Mouse (Mus musculus) CH12.LX (cell line): ENCODE data around the gene Ryr3. TPM values are rescaled to one million over a fixed set of nuclear protein-coding genes. Genes with fewer than 3 reads are reported as not detected.

Source experiments
- DNase-seq: peaks from one replicate; pipeline ENCODE4 v3.0.0-alpha.2; 2013; ENCODE audit errors: extremely low read depth
- H3K27ac ChIP-seq: 2 replicates; pipeline ENCODE4 v1.5.1; 2012; ENCODE audit warnings: low read depth, mild to moderate bottlenecking, control low read depth, moderate library complexity; ENCODE audit not compliant: insufficient read depth
- H3K27me3 ChIP-seq: replicated peaks from 2 replicates; pipeline ENCODE3; 2012; ENCODE audit warnings: inconsistent platforms
- H3K36me3 ChIP-seq, 2 experiments: replicated peaks in 1 of 2; 2 replicates each; pipeline versions ENCODE3 to v1.6.1; 2012; ENCODE audit warnings: inconsistent platforms in 1 of 2, low read length in 1 of 2, mild to moderate bottlenecking in 1 of 2, mixed read lengths in 1 of 2, moderate library complexity in 1 of 2; ENCODE audit not compliant: control insufficient read depth in 1 of 2, insufficient read depth in 1 of 2
- H3K4me1 ChIP-seq, 2 experiments: 2 replicates each; pipeline ENCODE4 v1.6.1; 2012; ENCODE audit warnings: inconsistent platforms in 1 of 2, moderate library complexity in 1 of 2; ENCODE audit not compliant: insufficient read depth in 2 of 2, control insufficient read depth in 1 of 2
- H3K4me2 ChIP-seq: 2 replicates; pipeline ENCODE4 v1.6.1; 2012; ENCODE audit warnings: low read depth, mild to moderate bottlenecking, control low read depth; ENCODE audit not compliant: poor library complexity, insufficient read depth, severe bottlenecking
- H3K4me3 ChIP-seq, 3 experiments: fragments of 150-350 bp in 1 of 3; sonication (generic) in 1 of 3; replicated peaks in 1 of 3; 2 replicates each; pipeline versions ENCODE3 to v1.5.1; 2011 to 2012; ENCODE audit warnings: low read depth in 2 of 3, low read length in 2 of 3, mild to moderate bottlenecking in 2 of 3, moderate library complexity in 2 of 3, control low read depth in 1 of 3, improper control_type of control experiment in 1 of 3, inconsistent platforms in 1 of 3, mixed read lengths in 1 of 3; ENCODE audit not compliant: poor library complexity in 1 of 3
- H3K79me2 ChIP-seq: replicated peaks from 2 replicates; pipeline ENCODE4 v1.6.1; 2012; ENCODE audit warnings: mild to moderate bottlenecking, moderate library complexity; ENCODE audit not compliant: control insufficient read depth, poor library complexity, insufficient read depth, severe bottlenecking; ENCODE audit errors: extremely low read depth
- H3K9ac ChIP-seq: 2 replicates; pipeline ENCODE4 v1.6.1; 2012; ENCODE audit warnings: low read depth, mild to moderate bottlenecking, control low read depth, moderate library complexity; ENCODE audit not compliant: insufficient read depth
- H3K9me3 ChIP-seq: replicated peaks from 2 replicates; pipeline ENCODE3; 2012; ENCODE audit warnings: low read length, inconsistent platforms, mixed read lengths
- BHLHE40 ChIP-seq: IDR thresholded peaks from 2 replicates; pipeline ENCODE4 v1.6.1; 2011; ENCODE audit warnings: mild to moderate bottlenecking, low read depth, low read length, improper control_type of control experiment
- CHD2 ChIP-seq: IDR thresholded peaks from 2 replicates; pipeline ENCODE4 v1.6.1; 2011; ENCODE audit warnings: low read length, improper control_type of control experiment
- CTCF ChIP-seq, 2 experiments: IDR thresholded peaks in 1 of 2; conservative IDR thresholded peaks in 1 of 2; 2 replicates each; pipeline ENCODE4 v1.5.1; 2011 to 2012; ENCODE audit warnings: low read depth in 2 of 2, low read length in 2 of 2, improper control_type of control experiment in 1 of 2, inconsistent platforms in 1 of 2, mild to moderate bottlenecking in 1 of 2, moderate library complexity in 1 of 2
- E2F4 ChIP-seq: IDR thresholded peaks from 2 replicates; pipeline ENCODE4 v1.6.1; 2011; ENCODE audit warnings: low read depth, low read length, improper control_type of control experiment; ENCODE audit not compliant: insufficient replicate concordance
- EP300 ChIP-seq: IDR thresholded peaks from 2 replicates; pipeline ENCODE4 v1.6.1; 2011; ENCODE audit warnings: low read length, improper control_type of control experiment
- ETS1 ChIP-seq: conservative IDR thresholded peaks from 2 replicates; pipeline ENCODE4 v1.6.1; 2012; ENCODE audit warnings: low read depth, mild to moderate bottlenecking, inconsistent platforms, low read length, improper control_type of control experiment, moderate library complexity
- GABPA ChIP-seq: IDR thresholded peaks from 2 replicates; pipeline ENCODE4 v1.6.1; 2012; ENCODE audit warnings: low read depth, low read length, improper control_type of control experiment, inconsistent platforms; ENCODE audit not compliant: insufficient replicate concordance
- HCFC1 ChIP-seq: IDR thresholded peaks from 2 replicates; pipeline ENCODE4 v1.6.1; 2012; ENCODE audit warnings: low read depth, mild to moderate bottlenecking, inconsistent platforms, low read length, improper control_type of control experiment
- IRF4 ChIP-seq: IDR thresholded peaks from 2 replicates; pipeline ENCODE4 v1.6.1; 2014; ENCODE audit warnings: low read depth, mild to moderate bottlenecking, inconsistent platforms, low read length, improper control_type of control experiment
- JUN ChIP-seq: IDR thresholded peaks from 2 replicates; pipeline ENCODE4 v1.6.1; 2011; ENCODE audit warnings: low read depth, mild to moderate bottlenecking, low read length, improper control_type of control experiment, moderate library complexity; ENCODE audit not compliant: insufficient read depth
- JUND ChIP-seq: conservative IDR thresholded peaks from 2 replicates; pipeline ENCODE4 v1.6.1; 2011; ENCODE audit warnings: low read depth, low read length, improper control_type of control experiment
- MAFK ChIP-seq: IDR thresholded peaks from 2 replicates; pipeline ENCODE4 v1.6.1; 2011; ENCODE audit warnings: low read length, improper control_type of control experiment; ENCODE audit not compliant: insufficient replicate concordance
- MAX ChIP-seq: IDR thresholded peaks from 2 replicates; pipeline ENCODE4 v1.6.1; 2011; ENCODE audit warnings: low read length, improper control_type of control experiment
- MAZ ChIP-seq: IDR thresholded peaks from 2 replicates; pipeline ENCODE4 v1.6.1; 2012; ENCODE audit warnings: low read depth, mild to moderate bottlenecking, inconsistent platforms, low read length, improper control_type of control experiment, moderate library complexity
- MEF2A ChIP-seq: IDR thresholded peaks from 2 replicates; pipeline ENCODE4 v1.6.1; 2014; ENCODE audit warnings: low read depth, mild to moderate bottlenecking, inconsistent platforms, low read length, improper control_type of control experiment, borderline replicate concordance
- MXI1 ChIP-seq: IDR thresholded peaks from 2 replicates; pipeline ENCODE4 v1.6.1; 2011; ENCODE audit warnings: mild to moderate bottlenecking, low read depth, low read length, improper control_type of control experiment
- MYC ChIP-seq: IDR thresholded peaks from 2 replicates; pipeline ENCODE4 v1.6.1; 2011; ENCODE audit warnings: low read depth, mild to moderate bottlenecking, improper control_type of control experiment, low read length
- NELFE ChIP-seq: IDR thresholded peaks from 2 replicates; pipeline ENCODE4 v1.6.1; 2011; ENCODE audit warnings: low read depth, low read length, improper control_type of control experiment
- POLR2A ChIP-seq: IDR thresholded peaks from 2 replicates; pipeline ENCODE4 v1.6.1; 2011; ENCODE audit warnings: low read depth, mild to moderate bottlenecking, improper control_type of control experiment, low read length
- SIN3A ChIP-seq: IDR thresholded peaks from 2 replicates; pipeline ENCODE4 v1.6.1; 2012; ENCODE audit warnings: low read length, improper control_type of control experiment, inconsistent platforms
- SMC3 ChIP-seq: IDR thresholded peaks from 2 replicates; pipeline ENCODE4 v1.6.1; 2011; ENCODE audit warnings: low read depth, low read length, improper control_type of control experiment
- TBP ChIP-seq: conservative IDR thresholded peaks from 2 replicates; pipeline ENCODE4 v1.6.1; 2011; ENCODE audit warnings: low read depth, low read length, improper control_type of control experiment
- TCF12 ChIP-seq: IDR thresholded peaks from 2 replicates; pipeline ENCODE4 v1.6.1; 2014; ENCODE audit warnings: low read depth, mild to moderate bottlenecking, inconsistent platforms, low read length, improper control_type of control experiment
- UBTF ChIP-seq: IDR thresholded peaks from 2 replicates; pipeline ENCODE4 v1.6.1; 2012; ENCODE audit warnings: low read depth, mild to moderate bottlenecking, inconsistent platforms, low read length, improper control_type of control experiment, moderate library complexity
- USF2 ChIP-seq: conservative IDR thresholded peaks from 2 replicates; pipeline ENCODE4 v1.6.1; 2011; ENCODE audit warnings: low read depth, low read length, improper control_type of control experiment
- ZC3H11A ChIP-seq: IDR thresholded peaks from 2 replicates; pipeline ENCODE4 v1.6.1; 2012; ENCODE audit warnings: low read depth, mild to moderate bottlenecking, inconsistent platforms, low read length, improper control_type of control experiment
- ZKSCAN1 ChIP-seq: IDR thresholded peaks from 2 replicates; pipeline ENCODE4 v1.6.1; 2012; ENCODE audit warnings: low read depth, inconsistent platforms, low read length, improper control_type of control experiment, borderline replicate concordance
- ZMIZ1 ChIP-seq: IDR thresholded peaks from 2 replicates; pipeline ENCODE4 v1.6.1; 2012; ENCODE audit warnings: low read depth, mild to moderate bottlenecking, inconsistent platforms, low read length, improper control_type of control experiment
- ZNF384 ChIP-seq: IDR thresholded peaks from 2 replicates; pipeline ENCODE4 v1.6.1; 2012; ENCODE audit warnings: low read depth, low read length, improper control_type of control experiment, inconsistent platforms
- dilution Hi-C: fragments of 300-500 bp; cut with MboI; formaldehyde crosslinking; loops from 2 replicates; pipeline ENCODE4 v1.14.3; 2020; ENCODE audit warnings: low sequenced_read_pairs; ENCODE audit not compliant: extremely low pct_unique_long_range_greater_than_20kb, extremely low pct_ligation_motif_present
- in situ Hi-C: fragments of 300-500 bp; cut with MboI; formaldehyde crosslinking; loops from 3 replicates; pipeline ENCODE4 v1.14.3; 2019; ENCODE audit warnings: low sequenced_read_pairs, low pct_ligation_motif_present, low pct_unique_long_range_greater_than_20kb, mixed read lengths
- polyA plus RNA-seq: library from polyadenylated mRNA; unstranded; fragments of >175 nt; gene quantifications from 2 replicates; pipeline ENCODE4 v1.2.1, GENCODE M21; 2012; ENCODE audit warnings: low read depth; ENCODE audit not compliant: insufficient read length
- total RNA-seq, 2 experiments: library from RNA; depleted of rRNA; stranded (reverse); fragments of 300-350 nt in 1 of 2; fragments of >200 nt in 1 of 2; gene quantifications; 2 replicates each; pipeline ENCODE4 v1.2.3; 2012 to 2014

Ryr3 gene
- total and polyA plus RNA-seq, 3 experiments = 0.08 to 0.40 (median 0.16) TPM

DNA sequence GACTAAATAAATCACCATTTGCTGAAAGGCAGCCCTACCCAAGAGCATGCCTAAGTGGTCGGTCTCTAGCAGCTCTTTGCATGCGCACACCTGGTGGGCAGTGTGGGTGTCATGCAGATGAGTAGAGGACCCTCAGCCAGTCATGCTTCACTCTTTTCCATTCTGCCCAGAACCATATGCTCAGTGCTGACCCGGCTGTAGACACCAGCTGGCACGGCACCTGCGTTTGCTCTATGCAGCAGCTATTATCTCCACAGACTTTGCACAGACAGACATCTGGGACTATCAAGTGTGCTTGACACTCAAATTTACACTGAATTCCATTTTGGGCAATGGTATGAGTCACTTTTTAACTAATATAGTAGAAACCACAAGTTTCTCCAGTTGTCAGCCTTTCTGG, 186.2 kb downstream of the Ryr3 start (continued):
- no peak for TF ChIP-seq CHD2
- TF ChIP-seq CTCF (conservative IDR thresholded peaks at IDR 0.05 in 1 of 2, IDR thresholded peaks at IDR 0.05 in 1 of 2; ENCODE audit: low read depth in 2 of 2, low read length in 2 of 2) = no peak
- TF ChIP-seq POLR2A = no peak
- no peak for TF ChIP-seq GABPA
- no peak for TF ChIP-seq SIN3A
- no peak for TF ChIP-seq IRF4
- no peak for TF ChIP-seq MAFK
- TF ChIP-seq MAX = no peak
- peak; percentile 30; the same call in 1 of the 2 replicates for TF ChIP-seq EP300
- TF ChIP-seq MEF2A = peak; percentile 54; the same call in 1 of the 2 replicates
- no peak for TF ChIP-seq ZMIZ1
- TF ChIP-seq MXI1 = no peak
- TF ChIP-seq NELFE = no peak
- no peak for TF ChIP-seq UBTF
- TF ChIP-seq ZC3H11A = no peak

DNA sequence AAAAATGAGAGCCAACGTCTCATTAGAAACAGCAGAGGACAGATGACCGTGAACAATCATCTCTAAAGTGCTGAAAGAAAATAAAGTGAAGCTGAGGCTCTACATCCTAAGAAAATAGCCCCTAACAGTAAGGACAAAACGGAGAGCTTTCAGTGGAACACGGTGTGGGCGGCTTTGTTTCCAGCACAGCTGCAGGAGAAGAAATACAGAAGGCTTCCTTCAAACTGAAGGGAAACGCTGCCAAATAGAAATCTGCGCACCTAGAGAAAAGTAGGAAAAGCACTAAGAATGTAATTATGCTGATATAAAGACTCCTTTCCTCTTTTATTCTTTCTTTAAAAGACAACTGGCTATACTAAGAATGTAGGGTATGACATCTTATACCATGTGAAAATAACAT, 197.0 kb downstream of the Ryr3 start:
- Histone ChIP-seq H3K4me2 (no peak overlapping the region), H3K4me3 (no peak overlapping the region), H3K79me2 (no peaks in the 10 kb centered on the region), H3K9me3 (no peaks in the 10 kb centered on the region), H3K9ac (no peak overlapping the region), H3K27me3 (no peaks in the 10 kb centered on the region), H3K36me3 (no peaks in the 10 kb centered on the region), H3K4me1 (no peaks in the 10 kb centered on the region), H3K27ac (no peak overlapping the region)
- DNase-seq = no peak
- TF ChIP-seq ETS1 = no peak
- TF ChIP-seq SIN3A = no peak
- TF ChIP-seq SMC3 = no peak
- no peak for TF ChIP-seq E2F4
- TF ChIP-seq MYC = no peak
- in situ Hi-C loops (no loop called here), dilution Hi-C loops (no loop called here)

- no peaks in the 10 kb centered on the region for H3K4me1 ChIP-seq
- TF ChIP-seq HCFC1 (no peak), TBP (no peak), BHLHE40 (no peak), MAZ (no peak), USF2 (no peak), MAFK (no peak), SIN3A (no peak), MXI1 (no peak), ZNF384 (no peak), JUND (no peak), TCF12 (no peak), ZKSCAN1 (no peak), IRF4 (no peak), EP300 (no peak), MAX (no peak), ETS1 (no peak), POLR2A (no peak), MEF2A (no peak), E2F4 (no peak), JUN (no peak)
- TF ChIP-seq, all 38 proteins: peak for 0
- Histone ChIP-seq H3K9me3 (no peaks in the 10 kb centered on the region), H3K79me2 (no peaks in the 10 kb centered on the region), H3K27ac (no peak overlapping the region), H3K4me2 (no peak overlapping the region), H3K4me3 (no peak overlapping the region), H3K36me3 (no peaks in the 10 kb centered on the region), H3K9ac (no peak overlapping the region), H3K27me3 (no peaks in the 10 kb centered on the region)
- DNase-seq = no peak
- in situ Hi-C loops = no loop called here
- dilution Hi-C loops = no loop called here
Observed at GRCm38 (mm10) chr2:113018278-113018677, 198.6 kb downstream of the Ryr3 start.
